Mouse (Mus musculus): Measurements from ENCODE around the gene Pgp. TPM values are rescaled to one million over a fixed set of nuclear protein-coding genes. Genes with fewer than 3 reads are reported as not detected.

The Pgp gene
- total RNA-seq, 4 experiments from 2014 or later, result 55.1 to 60.3 (median 60.2) TPM

DNA sequence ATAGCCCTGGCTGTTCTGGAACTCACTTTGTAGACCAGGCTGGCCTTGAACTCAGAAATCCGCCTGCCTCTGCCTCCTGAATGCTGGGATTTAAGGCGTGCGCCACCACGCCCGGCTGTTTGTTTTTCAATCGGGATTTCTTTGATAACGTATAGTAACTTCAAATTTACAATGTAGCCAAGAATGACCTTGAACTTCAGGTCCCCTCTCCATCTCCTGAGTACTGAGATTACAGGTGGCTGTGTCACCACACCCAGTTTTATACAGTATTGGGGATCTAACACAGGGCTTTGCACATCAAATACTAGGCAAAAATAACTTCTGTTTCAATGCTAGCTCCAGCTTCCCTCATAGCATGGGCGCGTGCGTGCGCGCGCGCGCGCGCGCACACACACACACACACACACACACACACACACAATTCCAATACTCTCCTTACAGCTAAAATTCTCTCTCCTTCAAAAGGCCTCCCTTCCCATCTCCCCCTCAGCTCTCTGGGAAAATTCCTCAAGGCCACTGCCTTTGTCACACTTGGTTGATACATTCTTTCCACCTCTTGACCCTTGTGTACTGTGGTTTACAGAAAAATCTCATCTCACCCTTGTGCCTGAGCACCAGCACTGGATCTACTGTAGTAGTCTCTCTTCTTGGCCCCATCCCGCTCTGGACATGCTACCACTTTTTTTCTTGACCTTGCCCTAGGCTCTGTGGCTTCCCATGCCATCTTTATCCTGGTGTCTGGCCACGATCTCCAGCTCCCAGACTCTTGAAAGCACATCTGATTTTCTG is 11.0 kb downstream of the Pgp start:
- no peak for DNase-seq (ENCODE audit: low spot score in 2 of 2)

DNA sequence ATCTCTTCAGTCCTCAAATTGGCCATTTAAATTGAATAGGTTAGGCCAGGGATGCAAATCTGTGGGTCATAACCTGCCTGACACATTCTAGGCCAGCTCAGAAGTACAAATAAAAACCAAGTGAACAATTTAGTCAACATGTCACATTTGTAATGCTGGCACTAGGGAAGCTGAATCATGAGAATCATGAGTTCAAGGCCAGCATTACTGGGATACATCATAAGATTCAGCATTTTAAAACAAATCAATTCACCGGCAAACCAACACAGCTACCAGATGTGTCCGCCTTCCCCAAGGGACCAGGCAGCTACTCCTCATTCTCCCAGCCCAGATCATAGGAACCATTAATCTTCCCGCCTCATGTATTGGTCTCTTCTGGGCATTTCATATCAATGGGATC is 13.3 kb downstream of the Pgp start:
- no peak for DNase-seq (ENCODE audit: low spot score in 2 of 2)

DNA sequence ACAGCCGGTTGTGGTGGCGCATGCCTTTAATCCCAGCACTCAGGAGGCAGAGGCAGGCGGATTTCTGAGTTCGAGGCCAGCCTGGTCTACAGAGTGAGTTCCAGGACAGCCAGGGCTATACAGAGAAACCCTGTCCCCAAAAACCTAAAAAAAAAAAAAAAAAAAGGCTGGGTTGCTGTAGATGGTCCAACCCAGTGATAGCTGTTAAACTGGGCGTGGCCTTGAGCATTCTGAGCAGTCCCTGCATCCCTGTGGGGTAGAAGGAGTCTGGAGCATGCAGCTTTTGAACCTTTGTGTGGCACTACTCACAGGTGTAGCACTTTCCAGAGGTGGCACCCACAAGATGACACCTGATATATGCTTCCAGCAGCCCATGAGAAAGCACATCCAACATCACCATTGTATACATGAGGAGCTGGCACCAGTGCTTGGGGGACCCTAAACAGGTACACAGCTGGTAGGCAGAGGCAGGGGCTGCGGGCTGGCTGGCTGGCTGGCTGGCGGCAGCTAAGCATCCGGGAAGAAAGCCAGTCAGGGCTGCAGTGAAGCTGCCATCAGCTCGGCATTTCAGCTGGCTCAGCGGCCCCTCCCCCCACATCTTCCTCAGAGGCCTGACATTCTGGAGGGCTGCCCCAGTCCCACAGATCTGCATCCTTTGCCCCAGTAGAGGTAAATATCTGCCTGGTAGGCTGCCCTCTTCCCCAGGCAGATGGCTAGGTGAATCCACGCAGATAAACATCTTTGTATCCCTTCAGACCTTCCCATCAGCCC is 15.1 kb downstream of the Pgp start:
- DNase-seq (ENCODE audit: low spot score in 2 of 2), result no peak

DNA sequence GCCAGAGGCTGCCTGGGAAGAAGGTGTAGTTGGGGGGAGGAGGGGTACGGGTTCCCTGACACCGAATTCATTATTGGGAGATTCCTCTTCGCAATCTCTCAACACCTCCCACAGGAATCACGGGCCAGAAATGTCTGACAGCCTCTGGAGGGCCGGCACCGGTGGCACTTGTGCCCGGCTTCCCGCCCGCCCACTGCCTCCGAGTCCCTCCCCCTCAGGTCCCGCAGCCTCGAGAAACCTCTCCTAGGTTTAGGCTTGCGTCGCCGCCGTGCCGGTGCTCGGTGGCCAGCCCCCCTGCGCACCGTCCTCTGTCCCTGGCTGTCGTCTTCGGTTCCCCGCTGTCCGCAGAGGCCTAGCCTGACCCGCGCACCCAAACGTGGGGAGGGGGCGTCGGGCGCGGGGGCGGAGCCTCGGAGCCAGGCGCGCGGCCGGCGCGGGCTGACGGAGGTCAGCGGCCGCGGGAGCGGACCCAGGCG is 18.0 kb downstream of the Pgp start, which contains the start of gene Caskin1:
TSS of gene Caskin1 (plus strand) at position 416 of the 476 bp plus-strand sequence.
- no peak for DNase-seq (ENCODE audit: low spot score in 2 of 2)

DNA sequence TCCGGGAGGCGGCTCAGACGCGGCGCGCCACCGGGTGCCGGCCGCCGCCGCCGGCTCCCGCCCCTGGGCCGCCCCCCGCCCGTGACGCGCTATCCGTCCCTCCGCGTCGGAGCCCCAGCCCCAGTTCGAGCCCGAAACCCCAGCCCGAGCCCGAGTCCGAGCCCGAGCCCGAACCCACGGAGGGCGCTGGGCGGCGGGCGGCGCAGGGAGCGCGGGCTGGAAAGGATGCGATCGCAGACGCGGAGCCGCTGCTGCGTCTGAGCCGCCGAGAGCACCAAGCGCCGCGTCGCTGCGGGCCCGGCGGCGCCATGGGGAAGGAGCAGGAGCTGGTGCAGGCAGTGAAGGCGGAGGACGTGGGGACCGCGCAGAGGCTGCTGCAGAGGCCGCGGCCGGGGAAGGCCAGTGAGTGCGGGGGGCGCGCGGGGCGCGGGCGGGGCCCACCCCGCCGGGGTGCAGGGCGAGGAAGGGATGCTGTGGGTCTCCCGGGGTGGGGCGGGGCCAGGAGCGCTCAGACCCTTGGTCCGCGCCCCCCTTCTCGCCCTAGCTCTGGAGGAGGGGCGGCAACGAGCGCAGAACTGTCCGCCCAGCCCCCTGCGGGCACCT is 18.6 kb downstream of the Pgp start:
- DNase-seq (ENCODE audit: low spot score in 2 of 2), result no peak

DNA sequence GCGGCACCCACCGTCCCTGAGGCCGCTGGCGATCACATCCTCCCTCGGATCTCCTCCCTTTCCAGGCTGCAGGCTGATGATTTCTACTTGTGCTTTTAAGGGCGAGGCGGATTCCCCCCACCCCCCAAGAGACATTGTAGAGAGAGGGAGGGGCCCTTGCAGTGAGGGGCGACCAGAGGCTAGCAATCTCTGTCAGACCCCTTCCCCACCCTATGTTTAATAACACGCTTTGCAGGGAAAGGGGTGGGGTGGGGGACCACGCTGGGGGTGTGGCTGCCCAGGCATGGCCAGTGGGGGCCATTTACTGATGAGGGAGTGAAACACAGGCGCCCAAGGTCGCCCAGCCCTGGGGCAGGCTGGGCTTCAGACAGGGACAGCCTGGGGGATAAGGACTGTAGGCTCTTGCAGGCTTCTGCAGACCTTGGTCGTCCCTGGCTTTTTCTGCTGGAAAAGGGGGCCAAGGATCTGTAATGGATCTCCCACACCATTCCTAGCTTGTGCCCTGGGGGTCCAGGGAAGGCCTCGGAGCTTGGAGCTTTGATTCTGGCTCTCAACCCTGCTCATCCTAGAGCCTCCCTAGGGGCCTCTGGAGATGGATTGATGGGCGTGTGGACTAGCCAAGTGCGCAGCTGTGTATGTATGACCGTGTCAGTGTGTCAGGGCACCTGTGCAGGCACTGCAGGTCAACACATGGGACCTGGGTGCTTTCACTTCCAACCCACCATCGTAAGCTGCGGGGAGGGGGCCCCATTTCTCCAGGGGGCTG is 19.3 kb downstream of the Pgp start:
- no peak for DNase-seq (ENCODE audit: low spot score in 2 of 2)

DNA sequence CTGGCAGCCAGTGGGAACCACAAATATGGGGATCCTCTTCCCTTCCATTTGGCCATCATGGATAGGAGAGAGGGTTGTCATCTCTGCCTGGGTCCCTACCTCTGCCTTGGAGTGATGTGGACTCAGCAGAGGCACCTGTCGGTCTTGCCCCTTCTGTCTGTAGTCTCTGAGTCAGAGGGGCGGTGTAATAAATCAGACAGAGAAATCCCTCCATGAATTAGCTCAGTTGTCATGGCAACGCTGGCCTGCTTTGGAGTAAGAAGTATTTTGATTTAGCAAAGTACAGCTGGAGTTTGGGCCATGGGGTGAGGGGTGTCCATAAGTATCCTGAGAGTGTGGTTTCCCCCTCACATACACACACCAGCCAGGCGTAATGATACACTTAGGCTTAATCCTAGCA is 20.2 kb downstream of the Pgp start:
- no peak for DNase-seq (ENCODE audit: low spot score in 2 of 2)

DNA sequence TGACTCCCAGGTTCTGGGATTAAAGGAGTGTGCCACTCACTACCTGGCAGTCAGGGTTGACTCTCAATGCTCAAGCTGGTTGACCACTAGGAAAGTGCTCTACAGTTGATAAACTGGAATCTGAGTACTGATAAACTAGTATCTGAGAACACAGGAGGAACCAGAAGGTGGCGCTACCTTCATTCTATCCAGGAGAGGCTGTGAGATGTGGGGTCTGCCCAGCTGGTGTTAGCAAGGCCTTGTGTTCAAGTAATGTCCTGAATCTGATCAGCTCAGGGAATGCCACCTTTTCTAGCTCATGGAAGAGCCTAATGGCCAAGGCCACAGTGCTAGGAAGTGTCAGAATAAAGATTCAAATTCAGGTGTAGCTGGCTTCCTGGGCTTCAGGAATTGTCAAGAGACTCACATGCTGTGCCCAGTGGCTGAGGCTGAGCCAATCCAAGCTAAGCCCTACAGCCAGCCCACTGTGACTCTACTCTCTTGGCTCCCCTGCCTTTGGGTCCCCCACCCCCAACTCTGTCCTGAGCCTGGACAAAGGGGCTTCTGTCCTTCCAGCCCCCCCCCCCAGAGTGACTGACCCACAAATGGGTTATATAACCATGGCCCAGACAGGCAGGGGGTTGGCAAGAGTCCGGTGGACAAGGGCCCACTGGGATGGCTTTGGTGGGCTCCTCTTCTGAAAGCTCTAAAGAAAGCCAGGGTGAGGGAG is 24.6 kb downstream of the Pgp start:
- no peak for DNase-seq (ENCODE audit: low spot score in 2 of 2)

DNA sequence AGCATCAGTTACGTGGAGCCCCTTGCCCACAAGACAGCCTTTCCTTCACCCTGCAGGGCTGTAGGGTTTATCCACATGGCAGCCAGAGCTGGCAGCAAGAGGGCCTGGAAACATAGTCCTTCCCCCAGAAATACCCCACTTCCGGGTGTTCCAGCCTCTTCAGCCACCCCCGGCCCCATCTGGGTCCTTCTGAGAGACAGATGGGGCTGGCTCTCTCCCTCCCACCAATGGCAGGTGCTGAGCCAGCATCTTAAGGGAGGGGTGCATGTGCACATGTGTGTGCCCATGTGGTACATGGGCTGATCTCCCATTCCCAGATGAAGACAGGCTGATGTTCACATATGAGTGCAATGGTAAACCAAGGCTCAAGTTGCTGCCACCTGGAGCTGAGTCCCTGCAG is 25.3 kb downstream of the Pgp start:
- no peak for DNase-seq (ENCODE audit: low spot score in 2 of 2)

DNA sequence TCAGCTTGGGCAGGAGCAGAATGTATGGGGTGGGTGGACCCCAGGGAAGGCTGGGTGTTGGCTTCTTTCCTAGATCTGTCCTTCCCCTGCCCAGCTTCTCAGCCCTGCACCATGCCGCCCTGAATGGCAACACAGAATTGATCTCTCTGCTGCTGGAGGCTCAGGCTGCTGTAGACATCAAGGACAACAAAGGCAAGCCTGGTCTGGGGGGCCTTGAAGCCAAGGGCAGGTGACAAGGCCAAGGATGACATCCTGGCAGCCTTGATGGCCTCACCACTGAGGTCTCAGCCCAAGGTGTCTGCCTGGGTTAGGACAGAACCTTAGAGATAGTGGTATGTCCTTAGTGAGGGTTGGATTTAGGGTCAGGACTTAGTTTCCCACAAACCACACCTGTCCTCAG is 25.8 kb downstream of the Pgp start:
- DNase-seq (ENCODE audit: low spot score in 2 of 2), result no peak

DNA sequence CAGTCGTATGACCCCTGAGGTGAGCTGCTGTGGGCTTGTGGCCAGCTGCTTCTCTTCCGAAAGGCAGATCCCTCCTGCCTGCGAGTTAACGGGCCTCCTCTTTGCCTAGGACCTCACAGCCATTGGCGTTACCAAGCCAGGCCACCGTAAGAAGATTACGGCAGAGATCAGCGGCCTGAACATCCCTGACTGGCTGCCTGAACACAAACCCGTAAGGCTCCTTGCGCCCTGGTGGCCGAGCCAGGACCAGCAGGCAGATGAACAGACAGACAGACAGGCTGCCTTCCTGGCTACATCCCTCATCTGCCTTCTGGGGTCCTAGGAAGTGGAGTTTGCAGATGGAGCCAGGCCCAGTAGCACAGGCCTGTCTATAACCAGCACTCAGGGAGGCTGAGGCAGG is 32.0 kb downstream of the Pgp start:
- no peak for DNase-seq (ENCODE audit: low spot score in 2 of 2)

DNA sequence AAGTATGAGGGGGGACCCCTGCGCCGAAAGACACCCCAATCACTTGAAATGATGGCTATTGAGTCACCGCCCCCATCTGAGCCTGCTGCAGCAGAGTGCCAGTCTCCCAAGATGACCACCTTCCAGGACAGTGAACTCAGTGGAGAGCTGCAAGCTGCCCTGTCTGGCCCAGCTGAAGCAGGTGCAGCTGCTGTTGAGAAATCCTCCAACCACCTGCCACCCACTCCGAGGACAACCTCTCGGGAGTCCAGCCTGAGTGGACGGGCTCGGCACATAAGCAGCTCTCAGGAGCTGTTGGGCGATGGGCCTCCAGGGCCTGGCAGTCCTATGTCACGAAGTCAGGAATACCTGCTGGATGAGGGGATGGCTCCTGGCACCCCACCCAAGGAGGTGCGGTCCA is 33.9 kb downstream of the Pgp start:
- no peak for DNase-seq (ENCODE audit: low spot score in 2 of 2)

DNA sequence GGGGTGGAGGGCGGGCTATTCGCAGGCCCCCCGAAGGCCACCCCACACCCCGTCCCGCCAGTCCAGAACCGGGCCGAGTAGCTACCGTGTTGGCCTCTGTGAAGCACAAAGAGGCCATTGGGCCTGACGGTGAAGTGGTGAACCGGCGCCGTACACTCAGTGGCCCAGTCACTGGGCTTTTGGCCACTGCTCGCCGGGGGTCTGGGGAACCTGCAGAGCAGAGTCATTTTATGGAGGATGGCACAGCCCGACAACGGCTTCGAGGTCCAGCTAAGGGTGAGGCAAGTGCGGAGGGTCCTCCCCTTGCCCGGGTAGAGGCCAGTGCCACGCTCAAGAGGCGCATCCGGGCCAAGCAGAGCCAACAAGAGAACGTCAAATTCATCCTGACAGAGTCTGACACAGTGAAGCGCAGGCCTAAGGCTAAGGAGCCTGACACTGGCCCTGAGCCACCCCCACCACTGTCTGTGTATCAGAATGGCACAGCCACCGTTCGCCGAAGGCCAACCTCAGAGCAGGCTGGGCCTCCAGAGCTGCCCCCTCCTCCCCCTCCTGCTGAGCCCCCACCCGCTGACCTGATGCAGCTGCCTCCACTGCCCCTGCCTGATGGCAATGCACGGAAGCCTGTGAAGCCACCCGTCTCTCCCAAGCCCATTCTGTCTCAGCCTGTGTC is 35.2 kb downstream of the Pgp start:
- no peak for DNase-seq (ENCODE audit: low spot score in 2 of 2)

DNA sequence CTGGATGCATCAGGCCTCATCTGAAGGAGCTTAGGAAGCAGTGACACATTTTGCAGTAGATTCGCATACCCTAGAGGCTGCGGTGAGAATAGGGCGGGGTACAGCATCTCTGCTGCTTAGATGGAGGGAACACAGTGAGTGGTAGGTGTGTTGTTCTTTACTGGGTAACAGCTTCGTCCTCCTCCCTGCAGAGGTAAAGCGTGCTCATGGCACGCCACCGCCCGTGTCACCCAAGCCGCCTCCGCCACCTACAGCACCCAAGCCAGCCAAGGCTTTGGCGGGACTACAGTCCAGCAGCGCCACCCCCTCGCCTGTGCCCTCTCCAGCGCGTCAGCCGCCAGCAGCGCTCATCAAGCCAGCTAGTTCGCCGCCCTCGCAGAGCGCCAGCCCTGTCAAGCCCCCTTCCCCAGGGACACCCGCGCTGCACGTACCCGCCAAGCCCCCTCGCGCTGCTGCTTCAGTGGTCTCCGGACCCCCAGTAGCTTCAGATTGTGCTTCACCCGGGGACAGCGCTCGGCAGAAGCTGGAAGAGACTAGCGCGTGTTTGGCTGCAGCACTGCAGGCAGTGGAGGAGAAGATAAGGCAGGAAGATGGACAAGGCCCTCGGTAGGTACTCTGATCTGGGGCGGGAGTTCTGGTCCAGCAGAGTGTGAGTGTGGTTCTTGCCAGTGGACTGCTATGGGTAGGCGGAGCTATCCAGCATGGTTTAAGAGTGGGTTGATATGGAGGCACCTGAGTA is 36.3 kb downstream of the Pgp start:
- peak in 1 of 2 experiments; percentile 44 for DNase-seq (ENCODE audit: low spot score in 2 of 2)

DNA sequence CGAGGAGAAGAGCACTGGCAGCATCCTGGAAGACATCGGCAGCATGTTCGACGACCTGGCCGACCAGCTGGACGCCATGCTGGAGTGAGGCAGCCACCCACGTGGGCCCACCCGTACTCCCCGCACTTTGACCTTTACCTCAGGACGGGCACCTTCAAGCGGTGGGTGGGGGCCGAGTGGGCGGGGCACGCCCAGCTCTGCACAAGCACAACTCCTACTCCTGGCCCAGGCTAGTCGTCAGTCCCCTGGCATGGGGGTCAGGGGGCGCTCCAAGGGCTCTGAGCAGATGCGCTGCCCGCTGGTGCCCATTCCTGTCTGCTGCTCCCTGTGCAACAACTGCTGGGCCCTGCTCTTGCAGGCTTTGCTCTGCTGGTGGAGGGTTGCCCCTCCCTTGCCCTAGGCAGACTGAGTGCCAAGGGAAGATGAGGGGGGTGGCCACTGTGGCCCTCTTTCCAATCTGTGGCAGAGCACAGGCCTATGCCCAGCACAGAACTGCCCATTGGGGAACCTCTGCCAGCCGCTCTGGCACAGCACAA is 37.0 kb downstream of the Pgp start:
- DNase-seq (ENCODE audit: low spot score in 2 of 2), result no peak

DNA sequence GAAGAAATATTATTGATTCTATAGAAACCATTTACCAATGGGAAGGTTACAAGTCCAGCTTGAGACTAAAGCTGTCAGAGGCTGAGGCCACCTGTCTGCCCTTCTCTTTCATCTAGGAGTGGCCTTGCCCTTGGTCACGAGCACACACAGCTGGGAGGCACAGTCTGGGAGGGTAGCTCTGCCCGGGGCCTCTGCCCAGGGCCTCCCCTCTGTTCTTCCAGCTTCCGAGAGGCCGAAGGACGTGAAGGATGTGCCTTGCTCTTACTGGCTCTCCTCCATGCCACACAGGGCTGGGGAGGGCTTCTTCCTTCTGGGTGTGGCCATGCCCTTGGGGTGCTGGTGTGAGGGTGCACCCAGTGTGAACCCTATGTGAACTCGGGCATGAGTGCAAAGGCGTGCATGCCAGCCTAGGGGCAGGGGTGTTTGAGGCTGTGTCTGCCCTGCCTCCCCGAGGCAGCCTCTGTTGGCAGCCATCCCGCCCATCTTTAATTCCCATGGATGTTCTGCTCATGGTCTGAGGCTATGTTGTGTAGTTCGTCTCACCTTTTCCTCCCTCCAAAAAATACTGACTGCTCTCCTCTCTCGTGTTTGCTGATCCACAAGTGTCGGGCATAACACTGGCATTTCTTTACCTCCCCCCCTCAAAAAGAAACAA is 37.7 kb downstream of the Pgp start:
- no peak for DNase-seq (ENCODE audit: low spot score in 2 of 2)

DNA sequence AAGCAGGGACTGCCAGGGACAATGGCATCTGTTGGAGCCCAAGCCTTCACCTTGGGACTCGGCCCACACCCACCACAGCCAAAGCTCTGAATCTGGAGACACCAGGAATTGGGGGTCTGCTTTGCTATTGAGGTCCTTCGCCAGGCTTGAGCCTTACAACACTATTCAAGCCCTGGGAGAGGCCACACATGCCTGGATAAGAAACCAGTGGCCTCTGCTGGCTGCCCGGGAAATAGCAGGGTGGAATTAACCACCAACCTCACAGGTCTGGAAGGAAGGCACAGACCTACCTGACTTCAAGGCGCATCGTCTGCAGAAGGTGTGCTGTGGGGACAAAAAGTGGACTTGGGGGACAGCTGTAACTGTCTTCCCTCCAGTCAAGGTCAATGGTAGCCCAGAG is 43.4 kb downstream of the Pgp start:
- DNase-seq (ENCODE audit: low spot score in 2 of 2), result no peak

Measured in gastrocnemius, adult 8-10 months (tissue).